Mouse (Mus musculus) fat pad, adult 2 months (tissue): Measurements from ENCODE around the gene Cracr2a.
A peak's percentile ranks its signal among the peaks of the same experiment; 100 is the strongest.
"Not testable (repeated sequence)": the region's sequence is repeated elsewhere in the genome, so short reads cannot be mapped to it uniquely, and the experiment has no call there.

Source experiments
- DNase-seq: peaks from one replicate; pipeline ENCODE4 v3.0.0-alpha.2; 2011; ENCODE audit warnings: low read depth, low spot score; ENCODE audit errors: extremely low read depth

Cracr2a gene

GRCm38 (mm10) chr6:127561231-127562020, at the start of gene Cracr2a:
Gene Cracr2a, plus strand, starts transcription at chr6:127561338.
- DNase-seq = no peak

GRCm38 (mm10) chr6:127513776-127514175, 47.4 kb upstream of the Cracr2a start:
- not testable (repeated sequence) for DNase-seq

DNA sequence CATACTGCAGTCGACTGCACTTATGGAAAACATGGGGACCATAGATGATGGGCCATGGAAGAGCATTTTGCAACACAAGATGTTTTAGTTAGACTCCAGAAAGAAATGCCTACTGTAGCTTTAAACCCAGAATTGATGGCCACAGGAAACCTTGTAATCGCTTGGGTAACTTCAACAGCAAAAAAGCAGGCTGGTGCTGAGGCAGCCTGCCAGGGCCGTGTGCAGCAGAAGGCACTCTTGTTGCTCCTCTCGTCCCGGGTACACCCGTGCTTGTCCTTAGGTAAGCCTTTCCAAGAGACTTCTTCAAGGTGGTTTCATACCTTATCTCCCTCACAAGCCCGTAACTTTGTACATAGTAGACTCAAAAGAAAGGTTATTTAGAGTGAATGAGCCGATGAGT, 40.0 kb upstream of the Cracr2a start:
- DNase-seq = no peak

DNA sequence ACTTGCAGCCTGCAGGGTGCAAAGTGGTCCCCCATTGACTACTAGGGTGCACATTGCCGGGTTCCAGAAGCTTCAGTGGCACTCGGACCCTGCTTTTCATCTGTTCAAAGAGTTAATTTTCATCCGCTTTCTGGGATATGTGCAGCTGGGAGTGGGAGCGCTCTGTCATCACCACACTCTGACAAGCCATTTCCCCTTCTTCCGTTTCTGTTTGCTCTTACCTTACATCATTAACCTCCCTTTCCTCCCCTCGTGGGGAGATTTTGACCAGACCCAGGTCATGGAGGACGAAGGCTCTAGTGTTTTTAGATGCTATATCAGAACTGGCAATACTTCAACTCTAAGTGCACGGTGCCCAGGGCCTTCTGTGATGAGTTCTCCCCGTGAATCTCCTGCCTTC, 38.8 kb upstream of the Cracr2a start:
- DNase-seq = no peak

DNA sequence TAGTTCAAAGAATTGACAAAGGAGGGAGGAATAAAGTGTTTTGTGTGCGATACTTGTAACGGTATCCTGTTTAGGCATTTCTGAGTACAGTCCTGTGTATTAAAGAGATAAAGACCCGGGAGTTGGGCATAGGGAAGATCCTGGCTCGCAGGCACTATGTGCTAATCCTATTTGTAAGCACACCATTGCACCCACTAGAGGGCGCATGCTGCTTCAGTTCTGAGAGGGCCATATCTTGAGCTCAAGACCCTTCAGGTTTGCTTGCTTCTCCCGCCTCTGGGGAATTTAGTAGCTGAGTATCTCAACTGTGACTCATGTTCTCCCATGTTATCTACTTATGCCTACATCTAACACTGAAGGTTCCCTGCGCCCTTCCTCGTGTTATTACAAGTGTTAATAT, 36.7 kb upstream of the Cracr2a start:
- no peak for DNase-seq

- DNase-seq = no peak
These were observed 32.5 kb upstream of the Cracr2a start for GRCm38 (mm10) chr6:127528625-127529024.

DNA sequence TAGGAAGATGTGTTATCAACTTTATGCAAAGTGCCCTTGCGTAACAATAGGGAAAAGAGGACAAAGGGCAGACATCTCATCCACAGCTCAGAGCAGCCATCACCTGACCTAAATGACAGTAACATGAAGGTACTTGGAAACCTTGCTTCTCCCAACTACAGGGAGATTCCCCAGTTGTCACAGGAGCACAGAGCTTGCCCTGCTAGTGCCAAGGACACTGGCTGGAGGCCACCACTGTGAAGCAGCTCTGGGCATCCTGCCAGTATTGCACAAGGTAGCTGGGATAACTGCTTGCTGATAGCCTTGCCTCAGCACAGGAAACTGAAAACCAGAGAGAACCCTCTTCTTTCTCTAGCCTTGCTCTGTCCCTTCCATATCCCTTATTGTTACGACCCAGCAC, 31.7 kb upstream of the Cracr2a start:
- peak; percentile 77 for DNase-seq

DNA sequence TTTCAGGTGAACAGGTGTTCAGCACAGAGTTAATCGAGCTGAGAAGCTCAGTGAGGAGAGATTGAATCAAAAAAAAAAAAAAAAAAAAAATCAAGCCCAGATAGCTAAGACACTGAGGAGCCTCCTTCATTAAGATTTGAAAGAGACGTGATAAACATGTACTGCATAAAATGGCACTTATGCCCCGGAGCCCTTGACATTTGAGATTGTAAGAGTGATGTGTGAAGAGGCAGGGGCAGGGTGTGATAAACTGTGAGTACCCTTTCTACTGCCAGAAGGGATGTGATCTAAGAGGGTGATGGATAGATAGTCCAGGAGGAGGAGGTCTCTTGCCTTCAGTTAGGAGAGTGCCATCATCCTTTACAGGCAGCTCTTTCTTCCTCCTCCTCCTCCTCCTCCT, 30.9 kb upstream of the Cracr2a start:
- no peak for DNase-seq

DNA sequence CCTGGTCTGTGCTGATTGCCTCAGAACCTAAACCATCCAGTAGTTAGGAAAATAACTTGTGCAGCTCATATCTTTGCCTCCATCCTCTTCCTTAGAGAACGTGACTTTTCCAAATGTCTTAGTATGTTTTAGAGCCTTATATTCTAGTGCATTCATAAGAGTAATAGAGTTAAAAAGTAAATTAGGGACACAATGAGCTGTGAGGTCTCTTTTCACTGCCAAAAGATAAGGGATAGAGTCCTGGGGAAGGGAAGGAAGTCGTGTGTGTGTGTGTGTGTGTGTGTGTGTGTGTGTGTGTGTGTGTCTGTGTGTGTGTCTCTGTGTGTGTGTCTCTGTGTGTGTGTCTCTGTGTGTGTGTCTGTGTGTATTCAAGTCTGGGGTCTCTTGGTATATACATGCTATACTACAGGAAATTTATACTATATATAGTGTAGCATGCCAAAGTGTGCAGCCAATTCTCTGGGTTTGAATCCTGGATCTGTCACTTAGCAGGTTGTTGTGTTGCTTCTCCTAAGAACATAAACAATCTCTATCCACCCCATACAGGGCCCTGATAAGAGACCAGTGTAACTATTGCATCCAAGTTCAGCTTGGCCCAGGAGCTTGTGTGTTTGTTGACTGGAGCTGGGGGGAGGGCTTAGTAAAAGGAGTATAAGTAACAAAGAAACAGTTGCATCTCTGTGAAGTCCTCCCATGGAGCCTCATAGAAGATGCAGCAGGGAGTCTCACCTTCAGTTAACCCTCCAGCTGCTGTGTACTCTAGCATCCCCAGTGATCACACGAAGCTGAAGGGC, 29.5 kb upstream of the Cracr2a start:
- no peak for DNase-seq

GRCm38 (mm10) chr6:127532304-127532703, 28.8 kb upstream of the Cracr2a start:
- DNase-seq = no peak

GRCm38 (mm10) chr6:127533766-127534165, 27.4 kb upstream of the Cracr2a start:
- no peak for DNase-seq

DNA sequence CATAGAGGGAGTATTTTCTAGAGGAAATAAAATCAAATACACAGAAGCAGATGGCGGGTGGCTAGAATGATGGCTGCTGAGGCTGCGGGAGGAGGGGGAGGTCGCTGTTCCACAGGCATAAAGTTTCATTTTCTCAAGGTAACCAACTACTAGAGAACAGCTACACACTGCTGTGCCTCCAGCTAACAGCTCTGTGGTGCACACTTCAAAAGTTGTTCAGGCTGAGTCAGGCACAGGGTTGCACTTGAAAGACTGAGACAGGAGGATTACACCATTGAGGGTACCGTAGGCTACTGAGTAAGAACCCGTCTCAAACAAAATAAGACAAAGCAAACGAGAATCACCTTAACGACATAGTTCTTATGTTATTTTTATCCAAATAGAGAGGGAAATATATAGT, 24.1 kb upstream of the Cracr2a start:
- DNase-seq = no peak

DNA sequence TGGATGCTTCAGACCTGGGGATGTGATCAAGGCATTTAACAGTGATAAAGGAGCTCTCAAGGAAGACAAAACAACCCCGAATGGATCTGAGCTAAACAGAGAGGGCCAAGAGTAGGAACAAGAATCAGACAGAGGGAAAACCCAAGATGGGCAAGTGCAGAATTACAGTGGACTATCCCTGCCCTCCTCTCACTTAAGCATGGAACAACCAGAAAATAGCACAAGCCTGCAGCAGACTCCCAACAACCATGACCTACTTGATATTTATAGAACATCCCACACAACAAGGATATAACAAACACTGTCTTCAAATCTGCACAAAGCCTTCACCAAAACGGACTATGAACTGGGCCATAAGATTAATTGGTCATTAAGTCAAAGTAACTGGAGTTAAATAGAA, 23.0 kb upstream of the Cracr2a start:
- no peak for DNase-seq

DNA sequence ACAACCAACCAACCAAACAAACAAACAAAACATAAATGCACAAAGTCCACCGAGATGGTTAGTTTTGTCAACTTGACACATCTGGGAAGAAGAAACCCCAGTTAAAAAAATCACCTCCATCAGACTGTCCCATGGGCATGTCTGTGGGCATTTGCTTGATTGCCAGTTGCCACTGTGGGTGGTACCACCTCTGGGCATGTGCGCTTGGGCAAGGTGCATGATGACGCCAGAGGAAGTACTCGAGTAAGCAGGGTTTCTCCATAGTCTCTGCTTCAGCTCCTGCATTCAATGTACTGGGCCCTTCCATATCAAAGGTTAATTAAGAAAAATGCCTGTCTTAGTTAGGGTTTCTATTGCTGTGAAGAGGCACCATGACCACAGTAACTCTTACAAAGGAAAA, 21.9 kb upstream of the Cracr2a start:
- DNase-seq = no peak

DNA sequence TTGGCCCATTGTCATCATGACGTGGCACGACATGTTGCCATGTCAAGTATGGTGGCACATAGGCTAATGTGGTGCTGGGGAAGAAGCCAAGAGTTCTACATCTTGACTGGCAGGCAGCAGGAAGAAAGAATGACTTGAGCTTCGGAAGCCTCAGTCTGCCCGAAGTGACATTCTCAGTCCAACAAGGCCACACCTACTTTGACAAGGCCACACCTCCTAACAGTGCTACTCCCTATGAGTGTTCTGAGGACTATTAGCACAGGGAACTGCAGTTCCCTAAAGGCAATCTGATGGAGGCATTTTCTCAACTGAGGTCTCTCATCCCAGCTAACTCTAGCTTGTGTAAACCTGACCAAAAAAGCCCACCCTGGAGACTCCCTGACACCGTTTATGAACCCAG, 21.5 kb upstream of the Cracr2a start:
- DNase-seq = no peak

DNA sequence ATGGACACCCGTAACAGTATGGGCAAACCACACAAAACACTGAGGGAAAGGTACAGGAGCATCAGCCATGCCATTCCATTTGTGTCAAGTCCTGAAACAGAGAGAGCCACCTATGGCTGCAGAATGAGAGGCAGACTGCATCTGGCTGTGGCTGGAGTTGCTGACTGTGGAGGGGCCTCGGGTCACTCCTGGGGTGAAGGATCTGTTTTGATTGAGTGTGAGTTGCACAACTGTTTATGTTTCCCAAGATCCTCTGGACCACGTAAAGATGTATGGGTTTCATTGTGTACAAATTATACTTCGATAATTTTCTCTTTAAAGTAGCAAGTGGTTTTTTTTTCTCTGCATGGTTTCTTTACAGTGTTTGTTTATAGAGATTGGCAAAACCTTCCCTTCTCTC, 20.6 kb upstream of the Cracr2a start:
- DNase-seq = no peak

DNA sequence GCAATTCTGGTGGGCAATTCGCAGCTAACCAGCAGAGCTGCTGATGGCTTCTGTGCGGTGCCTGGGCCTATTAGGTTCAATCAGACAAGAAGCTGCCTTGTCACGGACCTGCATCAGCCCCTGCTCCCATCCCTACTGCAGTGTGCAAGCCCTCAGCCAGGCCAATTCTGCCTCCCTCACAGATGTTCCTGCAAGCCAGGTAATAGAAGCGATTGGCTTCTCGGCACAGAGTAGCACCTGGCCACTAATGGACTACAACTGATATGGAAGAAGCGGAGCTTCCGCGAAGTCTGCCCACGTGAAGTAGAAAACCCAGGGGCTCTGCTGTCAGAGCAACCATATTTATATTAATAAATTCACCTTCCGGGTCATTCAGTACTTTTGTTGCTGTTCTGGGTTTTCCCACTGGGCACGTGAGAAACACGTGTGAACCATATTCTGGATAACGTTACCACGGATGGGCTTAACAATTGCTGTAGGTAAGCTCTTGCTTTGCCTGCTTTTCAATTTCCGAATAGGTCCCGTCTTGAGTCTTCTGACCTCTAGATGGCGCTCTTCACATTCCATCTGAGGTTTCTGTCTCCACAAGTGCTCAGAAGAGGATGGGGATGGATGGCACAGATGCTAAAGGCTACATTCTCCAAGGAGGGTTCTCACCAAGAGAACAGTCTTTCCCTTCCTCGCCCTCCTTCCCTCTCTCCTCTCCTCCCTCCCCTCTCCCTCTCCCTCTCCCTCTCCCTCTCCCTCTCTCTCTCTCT, 19.3 kb upstream of the Cracr2a start:
- DNase-seq = no peak

DNA sequence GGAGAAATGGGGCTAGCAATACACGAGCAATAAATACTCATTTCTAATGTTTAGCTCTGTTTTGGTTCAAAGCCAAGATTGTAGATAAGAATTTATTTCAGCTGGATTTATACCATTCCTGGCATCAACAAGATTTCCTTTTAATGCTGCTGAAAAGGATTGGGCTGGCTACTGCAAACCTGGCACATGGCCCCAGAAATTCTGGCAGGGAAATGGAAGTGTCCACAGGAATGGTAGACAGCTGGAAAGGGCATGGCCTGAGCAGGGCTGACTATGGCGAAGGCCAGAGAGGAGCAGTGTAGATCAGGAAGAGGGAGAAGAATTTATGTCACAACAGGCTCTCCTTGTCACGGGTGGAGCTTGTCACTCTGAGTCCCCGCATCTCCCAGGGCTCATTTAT, 14.5 kb upstream of the Cracr2a start:
- DNase-seq = no peak

DNA sequence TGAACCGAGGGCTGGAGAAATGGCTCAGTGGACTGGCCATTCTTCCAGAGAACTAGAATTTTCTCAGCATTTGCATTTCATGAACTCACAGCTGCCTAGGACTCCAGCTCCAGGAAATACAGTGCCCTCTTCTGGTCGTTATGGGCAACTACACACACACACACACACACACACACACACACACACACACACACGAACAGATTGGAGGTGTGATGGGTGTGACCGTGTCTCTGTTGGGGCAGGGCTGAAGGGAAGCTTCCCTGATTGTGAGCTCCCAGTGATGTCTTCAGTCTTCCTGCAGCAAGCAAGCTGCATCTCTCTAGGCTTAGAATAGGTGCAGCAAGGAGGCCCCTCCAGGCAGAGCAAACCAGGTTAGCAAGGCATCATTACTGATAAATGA, 8.2 kb upstream of the Cracr2a start:
- DNase-seq = no peak

GRCm38 (mm10) chr6:127555553-127555952, 5.6 kb upstream of the Cracr2a start:
- DNase-seq = no peak

DNA sequence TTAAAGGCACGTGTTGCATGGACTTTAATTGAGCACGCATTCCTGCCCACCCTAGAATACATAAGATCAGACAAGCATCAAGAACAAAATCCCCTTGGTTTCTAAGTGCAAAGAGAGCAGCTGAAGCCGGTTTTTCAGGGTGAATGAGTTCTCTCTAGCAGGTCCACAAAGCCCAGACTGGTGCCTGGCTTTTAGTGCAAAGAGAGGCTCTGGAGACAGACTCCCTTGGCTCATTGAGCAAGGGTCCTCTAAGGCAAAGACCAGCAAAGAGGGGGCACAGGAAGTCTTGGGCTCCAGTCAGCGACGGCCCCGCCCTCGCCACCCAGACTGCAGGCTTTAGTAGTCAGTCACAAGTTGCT, 287 bp upstream of the Cracr2a start:
- DNase-seq = no peak

- no peak for DNase-seq
These were observed 2.4 kb downstream of the Cracr2a start for GRCm38 (mm10) chr6:127563511-127563910.
